Mouse (Mus musculus) kidney, postnatal 0 days (tissue): ENCODE results near the gene Stn1. TPM values are rescaled to one million over a fixed set of nuclear protein-coding genes. Genes with fewer than 3 reads are reported as not detected.

Experiments
- ATAC-seq: fragments of 200-750 bp; cut with Nextera tagmentation; replicated peaks from 2 replicates; pipeline ENCODE4 v1.8.0; 2017; ENCODE audit warnings: low read depth, moderate number of reproducible peaks, moderate TSS enrichment, moderate library complexity; ENCODE audit not compliant: low FRiP score
- DNase-seq: peaks from one replicate; pipeline ENCODE4 v3.0.0-alpha.2; 2016; ENCODE audit warnings: low spot score
- H3K27ac ChIP-seq: fragments of 300-500 bp; sonication (generic); 2 replicates; pipeline ENCODE4 v1.5.1; 2014; ENCODE audit warnings: mild to moderate bottlenecking
- H3K27me3 ChIP-seq: fragments of 300-500 bp; sonication (generic); 2 replicates; pipeline ENCODE4 v1.6.1; 2014; ENCODE audit warnings: low read length, mixed read lengths; ENCODE audit not compliant: insufficient read depth
- H3K36me3 ChIP-seq: fragments of 300-500 bp; sonication (generic); 2 replicates; pipeline ENCODE4 v1.6.1; 2014; ENCODE audit warnings: low read length, mixed read lengths; ENCODE audit not compliant: insufficient read depth
- H3K4me1 ChIP-seq: fragments of 300-500 bp; sonication (generic); replicated peaks from 2 replicates; pipeline ENCODE4 v1.6.1; 2014; ENCODE audit warnings: antibody characterized with exemption, low read length, mixed read lengths; ENCODE audit not compliant: insufficient read depth
- H3K4me2 ChIP-seq: fragments of 300-500 bp; sonication (generic); 2 replicates; pipeline ENCODE4 v1.6.1; 2014; ENCODE audit warnings: mild to moderate bottlenecking, low read length, moderate library complexity, mixed read lengths
- H3K4me3 ChIP-seq: fragments of 300-500 bp; sonication (generic); replicated peaks from 2 replicates; pipeline ENCODE4 v1.5.1; 2014; ENCODE audit warnings: low read depth, low read length
- H3K9ac ChIP-seq: fragments of 300-500 bp; sonication (generic); 2 replicates; pipeline ENCODE4 v1.6.1; 2014; ENCODE audit warnings: low read depth, low read length
- H3K9me3 ChIP-seq: fragments of 300-500 bp; sonication (generic); replicated peaks from 2 replicates; pipeline ENCODE4 v1.6.1; 2016; ENCODE audit warnings: low read length, inconsistent platforms, mixed read lengths
- CTCF ChIP-seq: IDR thresholded peaks from 2 replicates; pipeline ENCODE4 v1.5.1; 2016; ENCODE audit warnings: antibody characterized with exemption, low read depth, mild to moderate bottlenecking, moderate library complexity
- WGBS: fragments of 180-500 bp; shearing (Covaris S2); extraction: QIAGEN DNeasy Blood & Tissue Kit; methylation state at CpG from one replicate; pipeline ENCODE4 v1.1.7; 2014; 5-methylcytosine and 5-hydroxymethylcytosine counted together
- polyA plus RNA-seq: library from polyadenylated mRNA; unstranded; fragments of >200 nt; fragmentation: Nextera tagmentation; extraction: Ambion mirVana; gene quantifications from 2 replicates; pipeline ENCODE4 v1.2.1, GENCODE M21; 2015

The Stn1 gene
- polyA plus RNA-seq, 1 experiment from 2014 or later: 31.5 TPM

- TF ChIP-seq CTCF: 0 out of 2 replicates have a peak, but pooled peaks have one; percentile 5
- Histone ChIP-seq H3K9ac (peak within 1 kb of the TSS; percentile 76), H3K4me3 (peak within 1 kb of the TSS; percentile 73), H3K36me3 (no peaks in the 10 kb centered on the region), H3K27ac (peak within 1 kb of the TSS; percentile 82), H3K4me2 (peak within 1 kb of the TSS; percentile 92), H3K4me1 (peaks cover 11% of the 10 kb centered on the region), H3K9me3 (no peaks in the 10 kb centered on the region), H3K27me3 (no peaks in the 10 kb centered on the region)
- 2% methylated on average over 67 of the region's 70 CpGs for WGBS
- ATAC-seq (peak; percentile 88), DNase-seq (peak; percentile 80)
Measured at GRCm38 (mm10) chr19:47464304-47465241, 72.7 kb downstream of the Stn1 start, which contains the start of gene Sh3pxd2a. Gene Sh3pxd2a, minus strand, starts transcription at chr19:47464401.

GRCm38 (mm10) chr19:47463636-47464303 is 73.5 kb downstream of the Stn1 start:
- Histone ChIP-seq H3K4me1 (peaks cover 11% of the 10 kb centered on the region), H3K4me2 (peak overlapping the region; percentile 92), H3K4me3 (peak overlapping the region; percentile 73), H3K36me3 (no peaks in the 10 kb centered on the region), H3K9me3 (no peaks in the 10 kb centered on the region), H3K27ac (peak overlapping the region; percentile 82), H3K27me3 (no peaks in the 10 kb centered on the region), H3K9ac (peak overlapping the region; percentile 76)
- peak; percentile 67 for TF ChIP-seq CTCF
- peak; percentile 65 for DNase-seq
- peak; percentile 55 for ATAC-seq
- 0% methylated on average over 46 of the region's 46 CpGs for WGBS

- no peaks in the 10 kb centered on the region for H3K36me3 ChIP-seq
- DNase-seq: peak; percentile 56
- H3K4me1 ChIP-seq: peaks cover 16% of the 10 kb centered on the region
- H3K9ac ChIP-seq: peak overlapping the region; percentile 76
- WGBS: 1% methylated on average over 13 of the region's 13 CpGs
- no peaks in the 10 kb centered on the region for H3K27me3 ChIP-seq
- peak overlapping the region; percentile 73 for H3K4me3 ChIP-seq
- peak overlapping the region; percentile 82; the same call in 1 of the 2 replicates for H3K27ac ChIP-seq
- TF ChIP-seq CTCF: no peak
- no peaks in the 10 kb centered on the region for H3K9me3 ChIP-seq
- ATAC-seq: no peak; the same call in 1 of the 2 replicates
- H3K4me2 ChIP-seq: peak overlapping the region; percentile 92
Measured at GRCm38 (mm10) chr19:47463206-47463605, 74.1 kb downstream of the Stn1 start.

- H3K4me1 ChIP-seq: peaks cover 21% of the 10 kb centered on the region
Measured at GRCm38 (mm10) chr19:47462725-47463124, 74.6 kb downstream of the Stn1 start.

GRCm38 (mm10) chr19:47461838-47462237 is 75.5 kb downstream of the Stn1 start:
- no peaks in the 10 kb centered on the region for H3K9me3 ChIP-seq
- H3K36me3 ChIP-seq: no peaks in the 10 kb centered on the region
- H3K4me2 ChIP-seq: no peak overlapping the region
- no peak for ATAC-seq
- H3K27me3 ChIP-seq: no peaks in the 10 kb centered on the region
- H3K4me3 ChIP-seq: no peak overlapping the region
- DNase-seq: no peak
- peak; percentile 39; the same call in 1 of the 2 replicates for TF ChIP-seq CTCF
- H3K27ac ChIP-seq: no peak overlapping the region
- H3K9ac ChIP-seq: no peak overlapping the region
- H3K4me1 ChIP-seq: peaks cover 27% of the 10 kb centered on the region
- 90% methylated on average over 3 of the region's 3 CpGs for WGBS

More at GRCm38 (mm10) chr19:47462725-47463124, 74.6 kb downstream of the Stn1 start:
- H3K27me3 ChIP-seq: no peaks in the 10 kb centered on the region
- peak overlapping the region; percentile 92 for H3K4me2 ChIP-seq
- peak overlapping the region; percentile 73 for H3K4me3 ChIP-seq
- H3K27ac ChIP-seq: peak overlapping the region; percentile 13; the same call in 1 of the 2 replicates
- 0 out of 2 replicates have a peak overlapping the region, but pooled peaks have one; percentile 76 for H3K9ac ChIP-seq
- 18% methylated on average over 6 of the region's 6 CpGs for WGBS
- no peak for TF ChIP-seq CTCF
- DNase-seq (no peak), ATAC-seq (no peak)
- H3K36me3 ChIP-seq: no peaks in the 10 kb centered on the region
- no peaks in the 10 kb centered on the region for H3K9me3 ChIP-seq

GRCm38 (mm10) chr19:47461386-47461785 is 75.9 kb downstream of the Stn1 start:
- ATAC-seq: no peak
- H3K4me3 ChIP-seq: no peak overlapping the region
- TF ChIP-seq CTCF: no peak
- no peak overlapping the region for H3K27ac ChIP-seq
- H3K4me2 ChIP-seq: no peak overlapping the region
- no peaks in the 10 kb centered on the region for H3K9me3 ChIP-seq
- H3K9ac ChIP-seq: no peak overlapping the region
- H3K27me3 ChIP-seq: no peaks in the 10 kb centered on the region
- no peak for DNase-seq
- 81% methylated on average over 9 of the region's 9 CpGs for WGBS
- no peaks in the 10 kb centered on the region for H3K36me3 ChIP-seq
- peaks cover 27% of the 10 kb centered on the region for H3K4me1 ChIP-seq
